Mouse (Mus musculus): ENCODE data around the gene Pxmp2. TPM values are rescaled to one million over a fixed set of nuclear protein-coding genes. Genes with fewer than 3 reads are reported as not detected.

Pxmp2 gene
- total and polyA plus RNA-seq, 3 experiments = 85.0 to 137 (median 107) TPM

- TF ChIP-seq EP300 (IDR thresholded peaks at IDR 0.05; ENCODE audit: insufficient read depth, low read depth, low read length) (no peak), CTCF (IDR thresholded peaks at IDR 0.05) (no peak), POLR2A (IDR thresholded peaks at IDR 0.05; ENCODE audit: insufficient read depth, low read depth, low read length) (no peak)
- Histone ChIP-seq H3K27ac (no peak overlapping the region), H3K4me1 (ENCODE audit: control insufficient read depth, insufficient read depth, low read length) (peaks cover 2% of the 10 kb centered on the region), H3K4me3 (no peak overlapping the region), H3K36me3 (ENCODE audit: control insufficient read depth, insufficient read depth, low read length) (peaks cover 4% of the 10 kb centered on the region), H3K9ac (ENCODE audit: low read depth, low read length) (no peak overlapping the region), H3K27me3 (ENCODE audit: control insufficient read depth, insufficient read depth, low read length) (no peaks in the 10 kb centered on the region), H3K79me2 (replicated peaks; ENCODE audit: control insufficient read depth, insufficient read depth, low read length) (peaks cover 2% of the 10 kb centered on the region; the same call in 1 of the 2 replicates)
- WGBS = 43% methylated on average over 1 of the region's 1 CpGs
- intact Hi-C loops (cut with DNase I) = no loop called here
- no peak for DNase-seq
Measured at GRCm38 (mm10) chr5:110227336-110227883, 58.6 kb downstream of the Pxmp2 start.

GRCm38 (mm10) chr5:110225056-110225455, 60.9 kb downstream of the Pxmp2 start:
- Histone ChIP-seq H3K36me3 (ENCODE audit: control insufficient read depth, insufficient read depth, low read length) (no peaks in the 10 kb centered on the region; the same call in 1 of the 2 replicates), H3K9ac (ENCODE audit: low read depth, low read length) (no peak overlapping the region), H3K27ac (no peak overlapping the region), H3K27me3 (ENCODE audit: control insufficient read depth, insufficient read depth, low read length) (no peaks in the 10 kb centered on the region), H3K4me3 (no peak overlapping the region), H3K4me1 (ENCODE audit: control insufficient read depth, insufficient read depth, low read length) (no peaks in the 10 kb centered on the region; the same call in none of the 2 replicates), H3K79me2 (replicated peaks; ENCODE audit: control insufficient read depth, insufficient read depth, low read length) (no peaks in the 10 kb centered on the region)
- intact Hi-C loops (cut with DNase I) = no loop called here
- TF ChIP-seq EP300 (IDR thresholded peaks at IDR 0.05; ENCODE audit: insufficient read depth, low read depth, low read length) (no peak), POLR2A (IDR thresholded peaks at IDR 0.05; ENCODE audit: insufficient read depth, low read depth, low read length) (no peak), CTCF (IDR thresholded peaks at IDR 0.05) (no peak)
- WGBS = 87% methylated on average over 3 of the region's 3 CpGs
- no peak for DNase-seq

Other genes starting within 250 kb of the Pxmp2 start
- 1 to 10 TPM in 1 of 2 experiments, under 1 TPM in 1; 0.98 to 3.1 TPM for gene Gm17655, start 213.7 kb downstream of the Pxmp2 start, total RNA-seq (2021)
- gene Gm17655, start 213.7 kb downstream of the Pxmp2 start, polyA plus RNA-seq (2012; rRNA removed) = 0.12 and 0.53 TPM in 2 replicates
- gene Gm35315, start 191.8 kb downstream of the Pxmp2 start, total RNA-seq (2021) = not detected
- gene Gm35315, start 191.8 kb downstream of the Pxmp2 start, polyA plus RNA-seq (2012; rRNA removed) = 0.06 TPM in 1 of 2 replicates, not detected in the other
- gene Plcxd1, start 186.2 kb downstream of the Pxmp2 start, total RNA-seq (2021) = not detected
- 0.06 and 0.64 TPM in 2 replicates for gene Plcxd1, start 186.2 kb downstream of the Pxmp2 start, polyA plus RNA-seq (2012; rRNA removed)
- gene Gtpbp6, start 178.0 kb downstream of the Pxmp2 start, total RNA-seq (2021) = 10 to 100 TPM; 26.0 to 27.3 TPM
- gene Gtpbp6, start 178.0 kb downstream of the Pxmp2 start, polyA plus RNA-seq (2012; rRNA removed) = 33.5 and 36.6 TPM in 2 replicates
- gene Zfp605, start 176.1 kb downstream of the Pxmp2 start, total RNA-seq (2021) = 1 to 10 TPM; 2.2 to 3.3 TPM
- 0.68 and 1.2 TPM in 2 replicates for gene Zfp605, start 176.1 kb downstream of the Pxmp2 start, polyA plus RNA-seq (2012; rRNA removed)
- 10 to 100 TPM; 11.3 to 14.5 TPM for gene Chfr, start 150.3 kb downstream of the Pxmp2 start, total RNA-seq (2021)
- 16.2 and 21.7 TPM in 2 replicates for gene Chfr, start 150.3 kb downstream of the Pxmp2 start, polyA plus RNA-seq (2012; rRNA removed)
- gene Golga3, start 109.5 kb downstream of the Pxmp2 start, total RNA-seq (2021) = 10 to 100 TPM; 47.2 to 53.6 TPM
- gene Golga3, start 109.5 kb downstream of the Pxmp2 start, polyA plus RNA-seq (2012; rRNA removed) = 9.8 and 18.8 TPM in 2 replicates
- gene Ankle2, start 55.2 kb downstream of the Pxmp2 start, total RNA-seq (2021) = 10 to 100 TPM; 27.5 to 32.7 TPM
- gene Ankle2, start 55.2 kb downstream of the Pxmp2 start, polyA plus RNA-seq (2012; rRNA removed) = 6.7 and 10.0 TPM in 2 replicates
- gene Pgam5, start 16.3 kb downstream of the Pxmp2 start, total RNA-seq (2021) = 10 to 100 TPM; 31.3 to 33.6 TPM
- gene Pgam5, start 16.3 kb downstream of the Pxmp2 start, polyA plus RNA-seq (2012; rRNA removed) = 20.9 and 29.3 TPM in 2 replicates
- gene Pole, start 120 bp upstream of the Pxmp2 start, total RNA-seq (2021) = 1 to 10 TPM; 1.7 to 2.8 TPM
- gene Pole, start 120 bp upstream of the Pxmp2 start, polyA plus RNA-seq (2012; rRNA removed) = 1.2 and 1.3 TPM in 2 replicates
- gene P2rx2, start 57.0 kb upstream of the Pxmp2 start, total RNA-seq (2021) = not detected
- 0.12 TPM in 1 of 2 replicates, not detected in the other for gene P2rx2, start 57.0 kb upstream of the Pxmp2 start, polyA plus RNA-seq (2012; rRNA removed)
- gene Lrcol1, start 58.5 kb upstream of the Pxmp2 start, total RNA-seq (2021) = not detected
- not detected in 2 replicates for gene Lrcol1, start 58.5 kb upstream of the Pxmp2 start, polyA plus RNA-seq (2012; rRNA removed)
- 10 to 100 TPM; 47.0 to 51.8 TPM for gene Fbrsl1, start 162.3 kb upstream of the Pxmp2 start, total RNA-seq (2021)
- gene Fbrsl1, start 162.3 kb upstream of the Pxmp2 start, polyA plus RNA-seq (2012; rRNA removed) = 28.1 and 39.3 TPM in 2 replicates

All from heart, adult 2 months (tissue).